Mouse (Mus musculus) brain, embryonic 14.5 days (tissue): Measurements from ENCODE around the gene Gm20517.

Experiments used
- CTCF ChIP-seq: fragments of 200-500 bp; IDR thresholded peaks from 2 replicates; pipeline ENCODE4 v1.5.1; 2012; ENCODE audit warnings: inconsistent platforms, mild to moderate bottlenecking, moderate library complexity, borderline replicate concordance; ENCODE audit not compliant: insufficient read depth, insufficient read length; ENCODE audit errors: extremely low read depth
- POLR2A ChIP-seq: fragments of 200-500 bp; IDR thresholded peaks from 2 replicates; pipeline ENCODE4 v1.6.1; 2012; ENCODE audit warnings: mild to moderate bottlenecking, inconsistent platforms, borderline replicate concordance; ENCODE audit not compliant: poor library complexity, insufficient read depth, insufficient read length, severe bottlenecking; ENCODE audit errors: extremely low read depth

DNA sequence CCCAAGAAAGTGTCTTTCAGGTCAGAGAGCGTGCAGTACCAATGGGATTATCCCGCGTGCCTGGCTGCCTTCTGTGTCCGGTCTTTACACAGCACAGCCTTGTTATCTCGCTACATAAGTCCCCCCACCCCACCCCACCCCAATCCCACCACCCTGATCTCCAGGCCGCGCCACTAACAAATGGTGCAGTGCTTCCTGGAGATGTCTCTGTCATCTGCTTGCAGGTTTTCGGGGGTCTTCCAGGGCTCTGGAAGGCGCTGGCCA is 76.9 kb downstream of the Gm20517 start, which contains the start of gene Tomm6:
- TF ChIP-seq CTCF (no peak), POLR2A (no peak)
